Mouse (Mus musculus) liver (tissue): Measurements from ENCODE around the gene Thyn1.

Experiments
- DNase-seq: peaks from one replicate; pipeline ENCODE4 v3.0.0-alpha.2; 2020; ENCODE audit warnings: mixed read lengths

Thyn1 gene

GRCm38 (mm10) chr9:26999461-27000395 is at the start of gene Thyn1, which contains the start of gene Acad8:
TSS of gene Thyn1 (plus strand) at chr9:26999710.
TSS of gene Acad8 (minus strand) at chr9:26999566.
- DNase-seq = peak; percentile 97

GRCm38 (mm10) chr9:26977754-26978153 is 21.8 kb upstream of the Thyn1 start:
- DNase-seq = no peak

GRCm38 (mm10) chr9:26978776-26979175 is 20.7 kb upstream of the Thyn1 start:
- DNase-seq = no peak

- DNase-seq = no peak
Observed at GRCm38 (mm10) chr9:26985090-26985613, 14.4 kb upstream of the Thyn1 start.

GRCm38 (mm10) chr9:26985668-26986277 is 13.7 kb upstream of the Thyn1 start:
- DNase-seq = no peak

GRCm38 (mm10) chr9:26990181-26990580 is 9.3 kb upstream of the Thyn1 start:
- no peak for DNase-seq

- DNase-seq = no peak
Observed at GRCm38 (mm10) chr9:26993118-26993517, 6.4 kb upstream of the Thyn1 start.

GRCm38 (mm10) chr9:26993900-26994299 is 5.6 kb upstream of the Thyn1 start:
- no peak for DNase-seq

GRCm38 (mm10) chr9:26997062-26997461 is 2.4 kb upstream of the Thyn1 start:
- no peak for DNase-seq

- DNase-seq = no peak
Observed at GRCm38 (mm10) chr9:26997501-26997900, 2.0 kb upstream of the Thyn1 start.

- no peak for DNase-seq
Observed at GRCm38 (mm10) chr9:26998669-26999460, 645 bp upstream of the Thyn1 start.

GRCm38 (mm10) chr9:27005231-27005630 is 5.7 kb downstream of the Thyn1 start:
- DNase-seq = no peak

- DNase-seq = no peak
Observed at GRCm38 (mm10) chr9:27005933-27006332, 6.4 kb downstream of the Thyn1 start.

- DNase-seq = no peak
Observed at GRCm38 (mm10) chr9:27006866-27007265, 7.4 kb downstream of the Thyn1 start.

- no peak for DNase-seq
Observed at GRCm38 (mm10) chr9:27009231-27009630, 9.7 kb downstream of the Thyn1 start.

- DNase-seq = no peak
Observed at GRCm38 (mm10) chr9:27011572-27011971, 12.1 kb downstream of the Thyn1 start.

- DNase-seq = no peak
Observed at GRCm38 (mm10) chr9:27018961-27019360, 19.5 kb downstream of the Thyn1 start.

GRCm38 (mm10) chr9:27023681-27024080 is 24.2 kb downstream of the Thyn1 start:
- no peak for DNase-seq

- no peak for DNase-seq
Observed at GRCm38 (mm10) chr9:27026708-27027107, 27.2 kb downstream of the Thyn1 start.

- DNase-seq = peak; percentile 61
Observed at GRCm38 (mm10) chr9:27029022-27029827, 29.7 kb downstream of the Thyn1 start.

GRCm38 (mm10) chr9:27029828-27030762 is 30.6 kb downstream of the Thyn1 start, which contains the start of the genes Vps26b and Ncapd3:
TSS of gene Vps26b (minus strand) at chr9:27030065.
TSS of gene Ncapd3 (plus strand) at chr9:27030175.
- peak; percentile 98 for DNase-seq
